11 mouse cellular contexts compared by ENCODE assay signal in the genomic region with DNA sequence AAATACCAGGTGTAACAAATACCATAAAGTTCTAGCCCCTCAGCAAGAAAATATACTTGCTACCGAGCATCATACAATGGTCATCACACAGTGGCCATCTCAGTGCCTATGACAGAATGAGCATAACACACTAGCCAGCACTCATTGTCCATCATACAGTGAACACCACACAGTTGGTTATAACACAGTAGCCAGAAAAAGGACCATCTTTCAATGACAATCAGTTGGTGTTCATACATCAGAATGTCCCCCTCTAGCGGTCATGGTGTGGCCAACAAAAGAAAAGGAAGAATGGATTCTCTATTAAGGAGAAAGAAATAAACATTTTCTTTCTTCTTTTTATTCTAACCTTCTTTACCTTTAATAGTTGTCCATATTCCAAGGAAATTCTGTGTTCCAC.
DNase-seq lines count a peak whose midpoint lies in the region; ATAC-seq lines count a peak whose summit lies in the region.
"Had no signal": no experiment of that assay in that cellular context is flagged by ENCODE, and none has a peak within 500 bp of the region (broad histone marks: within the 10 kb centered on the region; RNA-seq: fewer than 3 reads in every experiment).

No protein-coding gene starts in this region.

- peak; percentile 57; the same call in 1 of the 2 replicates for ATAC-seq in forebrain, embryonic 14.5 days
- ATAC-seq in forebrain, embryonic 11.5 days (replicated peaks; ENCODE audit: low FRiP score): no peak

- H3K4me1 ChIP-seq in forebrain, embryonic 14.5 days (ENCODE audit: control insufficient read depth, insufficient read depth, low read length): no peaks in the 10 kb centered on the region
- no peaks in the 10 kb centered on the region for H3K4me1 ChIP-seq in forebrain, embryonic 11.5 days (replicated peaks; ENCODE audit: control insufficient read depth, insufficient read depth, low read length)
- H3K4me1 ChIP-seq: hindbrain, embryonic 15.5 days; limb, embryonic 13.5 days had no signal

- no peak overlapping the region for H3K4me3 ChIP-seq in forebrain, embryonic 14.5 days (ENCODE audit: low read depth, low read length)
- H3K4me3 ChIP-seq in forebrain, embryonic 11.5 days (ENCODE audit: low read depth, low read length): no peak overlapping the region
- H3K4me3 ChIP-seq: hindbrain, embryonic 15.5 days; limb, embryonic 13.5 days; myocyte had no signal

- H3K4me2 ChIP-seq in forebrain, embryonic 14.5 days (ENCODE audit: low read length): no peak overlapping the region
- no peak overlapping the region for H3K4me2 ChIP-seq in forebrain, embryonic 11.5 days (ENCODE audit: low read depth, low read length, severe bottlenecking)
- H3K4me2 ChIP-seq: hindbrain, embryonic 15.5 days; limb, embryonic 13.5 days had no signal

- H3K27me3 ChIP-seq in forebrain, embryonic 14.5 days (replicated peaks; ENCODE audit: control insufficient read depth, insufficient read depth, low read length): no peaks in the 10 kb centered on the region
- H3K27me3 ChIP-seq in forebrain, embryonic 11.5 days (ENCODE audit: control insufficient read depth, insufficient read depth, low read length): no peaks in the 10 kb centered on the region
- H3K27me3 ChIP-seq: hindbrain, embryonic 15.5 days; limb, embryonic 13.5 days had no signal

- H3K27ac ChIP-seq in forebrain, embryonic 14.5 days (ENCODE audit: low read depth, low read length): no peak overlapping the region
- no peak overlapping the region for H3K27ac ChIP-seq in forebrain, embryonic 11.5 days (ENCODE audit: low read depth, low read length)
- H3K27ac ChIP-seq: hindbrain, embryonic 15.5 days; limb, embryonic 13.5 days had no signal

- 48% methylated on average over 2 of the region's 2 CpGs for WGBS in forebrain, embryonic 14.5 days
- 46% methylated on average over 2 of the region's 2 CpGs for WGBS in forebrain, embryonic 11.5 days

- no peak overlapping the region for H3K9ac ChIP-seq in forebrain, embryonic 14.5 days (ENCODE audit: low read length)
- H3K9ac ChIP-seq in forebrain, embryonic 11.5 days (ENCODE audit: low read length): no peak overlapping the region
- H3K9ac ChIP-seq: hindbrain, embryonic 15.5 days; limb, embryonic 13.5 days had no signal

- H3K9me3 ChIP-seq in forebrain, embryonic 14.5 days (replicated peaks; ENCODE audit: control insufficient read depth, low read length): peaks cover 4% of the 10 kb centered on the region; the same call in 1 of the 2 replicates
- no peaks in the 10 kb centered on the region for H3K9me3 ChIP-seq in forebrain, embryonic 11.5 days (ENCODE audit: control insufficient read depth, low read length)
- H3K9me3 ChIP-seq: hindbrain, embryonic 15.5 days; limb, embryonic 13.5 days had no signal

- peaks cover 18% of the 10 kb centered on the region for H3K36me3 ChIP-seq in forebrain, embryonic 14.5 days (ENCODE audit: control insufficient read depth, insufficient read depth, low read length)
- no peaks in the 10 kb centered on the region; the same call in 1 of the 2 replicates for H3K36me3 ChIP-seq in forebrain, embryonic 11.5 days (ENCODE audit: control insufficient read depth, insufficient read depth, low read length)
- H3K36me3 ChIP-seq: limb, embryonic 13.5 days had no signal

- DNase-seq in forebrain, embryonic 14.5 days (ENCODE audit: low spot score): peak; percentile 80
- no peak for DNase-seq in forebrain, embryonic 11.5 days (ENCODE audit: low spot score)
- peak; percentile 4 for DNase-seq in lung, postnatal 10 days
- DNase-seq in lung, adult 18-20 months: no peak
- peak; percentile 78 for DNase-seq in embryo, embryonic 10 days (ENCODE audit: low spot score)
- DNase-seq in retina, embryonic 14.5 days (ENCODE audit: low spot score): peak; percentile 81
- DNase-seq in B cell, adult 2 months: no peak
- no peak for DNase-seq in right cerebral cortex, adult 18-20 months

Comparison
In these comparisons a context has a peak if more than half of its experiments do, and no peak if none do; other contexts are left out.
1. DNase-seq: peak in forebrain, embryonic 14.5 days (single experiment), lung, postnatal 10 days (single experiment), embryo, embryonic 10 days (single experiment) and retina, embryonic 14.5 days (single experiment); none in forebrain, embryonic 11.5 days (single experiment), lung, adult 18-20 months (0 of 2), B cell, adult 2 months (0 of 2) and right cerebral cortex, adult 18-20 months (single experiment).